In the genomic region with DNA sequence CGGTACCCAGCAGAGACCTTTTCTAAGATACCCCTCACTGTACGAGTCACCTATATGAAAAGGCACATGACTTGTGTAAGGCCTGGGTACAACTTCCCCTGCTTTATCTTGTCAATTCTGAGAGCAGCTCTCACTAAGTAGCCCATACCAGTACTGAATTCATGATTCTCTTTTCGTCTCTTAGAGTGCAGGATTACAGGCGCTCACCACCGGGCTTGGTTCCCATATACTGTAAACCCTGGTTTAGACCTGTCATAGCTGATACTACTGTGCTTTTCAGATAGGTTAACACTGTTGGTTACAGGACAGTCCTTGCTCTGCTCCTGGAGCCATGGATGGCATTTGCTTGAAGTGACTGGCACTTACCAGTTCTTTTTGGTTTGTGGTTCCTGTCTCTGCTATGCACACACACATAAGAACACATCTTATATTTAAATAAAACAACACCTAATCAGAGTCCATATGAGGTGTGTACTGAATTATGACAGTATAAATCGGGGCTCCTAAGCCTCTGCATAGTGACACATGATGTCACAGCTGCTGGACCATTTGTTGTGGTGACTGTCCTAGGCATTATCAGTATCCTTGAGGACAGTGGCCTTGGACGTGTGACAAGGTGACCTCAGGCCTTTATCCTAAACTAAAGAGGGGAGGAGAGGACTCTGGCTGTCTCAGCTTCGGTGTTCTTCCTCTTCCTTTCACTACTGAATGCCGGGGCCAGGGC, we compare ENCODE assay signal across 18 mouse cellular contexts. TPM values are rescaled to one million over a fixed set of nuclear protein-coding genes. Genes with fewer than 3 reads are reported as not detected.
A peak's percentile ranks its signal among the peaks of the same experiment; 100 is the strongest.
DNase-seq lines count a peak whose midpoint lies in the region; ATAC-seq lines count a peak whose summit lies in the region.
"Had no signal": no experiment of that assay in that cellular context is flagged by ENCODE, and none has a peak within 500 bp of the region (broad histone marks: within the 10 kb centered on the region; RNA-seq: fewer than 3 reads in every experiment).

No protein-coding gene starts in this region.

- H3K4me1 ChIP-seq in megakaryocyte, embryonic 14.5 days, result peaks cover 76% of the 10 kb centered on the region
- H3K4me1 ChIP-seq in liver, embryonic 12.5 days, result peaks cover 20% of the 10 kb centered on the region
- no peaks in the 10 kb centered on the region for H3K4me1 ChIP-seq in hindbrain, embryonic 16.5 days (ENCODE audit: control insufficient read depth, insufficient read depth, low read depth, low read length)
- H3K4me1 ChIP-seq: embryonic facial prominence, embryonic 12.5 days; midbrain, embryonic 12.5 days had no signal

- no peak for ATAC-seq in megakaryocyte, adult 5-6 weeks (ENCODE audit: poor library complexity, severe bottlenecking)
- ATAC-seq in liver, embryonic 12.5 days, result peak; percentile 33
- ATAC-seq in hindbrain, embryonic 16.5 days, result no peak
- ATAC-seq: Patski had no signal

- peak; percentile 50 for DNase-seq in adrenal gland, postnatal 10 days
- DNase-seq in yolk sac, embryonic 10.5 days (ENCODE audit: low spot score), result no peak
- no peak for DNase-seq in thymus, postnatal 25 days
- DNase-seq: cerebellum, postnatal 25 days; gastrocnemius, postnatal 25 days; layer of hippocampus, postnatal 36 days; lung, adult 18-20 months; right cerebral cortex, adult 18-20 months had no signal

- no peaks in the 10 kb centered on the region for H3K27me3 ChIP-seq in megakaryocyte, embryonic 14.5 days (replicated peaks)
- no peaks in the 10 kb centered on the region for H3K27me3 ChIP-seq in liver, embryonic 12.5 days (replicated peaks)
- no peaks in the 10 kb centered on the region for H3K27me3 ChIP-seq in hindbrain, embryonic 16.5 days (replicated peaks; ENCODE audit: control insufficient read depth, insufficient read depth, low read length)
- H3K27me3 ChIP-seq: CH12.LX; embryonic facial prominence, embryonic 12.5 days; heart, embryonic 12.5 days; midbrain, embryonic 12.5 days; Patski had no signal

- 0 out of 2 replicates have a peak overlapping the region, but pooled peaks have one; percentile 16 for H3K27ac ChIP-seq in liver, embryonic 12.5 days
- H3K27ac ChIP-seq in hindbrain, embryonic 16.5 days (ENCODE audit: low read depth, low read length), result no peak overlapping the region
- H3K27ac ChIP-seq: embryonic facial prominence, embryonic 12.5 days; hindbrain, embryonic 10.5 days; midbrain, embryonic 12.5 days had no signal

- H3K9me3 ChIP-seq in megakaryocyte, embryonic 14.5 days, result no peaks in the 10 kb centered on the region
- no peaks in the 10 kb centered on the region for H3K9me3 ChIP-seq in liver, embryonic 12.5 days (replicated peaks)
- no peaks in the 10 kb centered on the region for H3K9me3 ChIP-seq in hindbrain, embryonic 16.5 days (ENCODE audit: control insufficient read depth, low read length)
- H3K9me3 ChIP-seq: embryonic facial prominence, embryonic 12.5 days; heart, embryonic 12.5 days; hindbrain, embryonic 10.5 days; midbrain, embryonic 12.5 days had no signal

- peak overlapping the region; percentile 89 for H3K4me3 ChIP-seq in megakaryocyte, embryonic 14.5 days (replicated peaks)
- H3K4me3 ChIP-seq in liver, embryonic 12.5 days, result no peak overlapping the region
- H3K4me3 ChIP-seq in hindbrain, embryonic 16.5 days (ENCODE audit: low read length), result no peak overlapping the region
- H3K4me3 ChIP-seq: embryonic facial prominence, embryonic 12.5 days; heart, embryonic 12.5 days; hindbrain, embryonic 10.5 days; midbrain, embryonic 12.5 days had no signal

- H3K36me3 ChIP-seq in megakaryocyte, embryonic 14.5 days (replicated peaks; ENCODE audit: low read length), result peaks cover 96% of the 10 kb centered on the region
- peaks cover 68% of the 10 kb centered on the region for H3K36me3 ChIP-seq in liver, embryonic 12.5 days
- H3K36me3 ChIP-seq in hindbrain, embryonic 16.5 days (ENCODE audit: control insufficient read depth, insufficient read depth, low read length), result peaks cover 6% of the 10 kb centered on the region

- no peak overlapping the region for H3K9ac ChIP-seq in liver, embryonic 12.5 days
- no peak overlapping the region for H3K9ac ChIP-seq in hindbrain, embryonic 16.5 days (ENCODE audit: low read depth, low read length)
- H3K9ac ChIP-seq: embryonic facial prominence, embryonic 12.5 days; heart, embryonic 12.5 days; midbrain, embryonic 12.5 days had no signal

- peak overlapping the region; percentile 36 for H3K4me2 ChIP-seq in liver, embryonic 12.5 days
- H3K4me2 ChIP-seq in hindbrain, embryonic 16.5 days (ENCODE audit: low read length), result no peak overlapping the region
- H3K4me2 ChIP-seq: embryonic facial prominence, embryonic 12.5 days; heart, embryonic 12.5 days; midbrain, embryonic 12.5 days had no signal

- WGBS in liver, embryonic 12.5 days (ENCODE audit: insufficient replicate concordance), result 37% methylated on average over 9 of the region's 9 CpGs
- 75% methylated on average over 9 of the region's 9 CpGs for WGBS in hindbrain, embryonic 16.5 days

RNA-seq across cellular contexts. Expression of a gene that starts 9.4 kb away (rescaled TPM):
- polyA plus RNA-seq in megakaryocyte, embryonic 14.5 days (2012; ENCODE audit: insufficient read depth, low replicate concordance), result 21.2 and 33.3 TPM in 2 replicates
- total RNA-seq in megakaryocyte, adult 5-6 weeks (2015), result 42.4 and 53.4 TPM in 2 replicates
- 40.5 and 41.3 TPM in 2 replicates for total RNA-seq in megakaryocyte, adult 5-6 weeks (2017)
- total RNA-seq in adrenal gland, postnatal 10 days (2021), result 10 to 100 TPM; 19.9 to 20.7 TPM
- polyA plus RNA-seq in liver, embryonic 12.5 days (2016; fragmentation: Nextera tagmentation; extraction: Ambion mirVana), result 32.3 and 34.3 TPM in 2 replicates
- 18.8 and 18.9 TPM in 2 replicates for polyA plus RNA-seq in hindbrain, embryonic 16.5 days (2015; fragmentation: Nextera tagmentation; extraction: Ambion mirVana)

RNA-seq across cellular contexts. Expression of a gene that starts 54.0 kb away (rescaled TPM):
- polyA plus RNA-seq in megakaryocyte, embryonic 14.5 days (2012; ENCODE audit: insufficient read depth, low replicate concordance), result 3.8 and 5.4 TPM in 2 replicates
- 37.1 and 37.3 TPM in 2 replicates for total RNA-seq in megakaryocyte, adult 5-6 weeks (2015)
- 54.6 and 55.6 TPM in 2 replicates for total RNA-seq in megakaryocyte, adult 5-6 weeks (2017)
- 10 to 100 TPM; 15.8 to 16.7 TPM for total RNA-seq in adrenal gland, postnatal 10 days (2021)
- polyA plus RNA-seq in liver, embryonic 12.5 days (2016; fragmentation: Nextera tagmentation; extraction: Ambion mirVana), result 13.2 and 13.8 TPM in 2 replicates
- polyA plus RNA-seq in hindbrain, embryonic 16.5 days (2015; fragmentation: Nextera tagmentation; extraction: Ambion mirVana), result 10.9 and 12.3 TPM in 2 replicates
